Mouse (Mus musculus) cortical plate, adult 2 months (tissue): Measurements from ENCODE around the gene Mxi1.

Experiments used
- CTCF ChIP-seq: fragments of 200-500 bp; IDR thresholded peaks from 2 replicates; pipeline ENCODE4 v1.5.1; 2011; ENCODE audit warnings: mild to moderate bottlenecking, control low read depth, low read length; ENCODE audit not compliant: insufficient read depth; ENCODE audit errors: extremely low read depth
- POLR2A ChIP-seq: fragments of 200-500 bp; IDR thresholded peaks from 2 replicates; pipeline ENCODE4 v1.6.1; 2011; ENCODE audit warnings: mild to moderate bottlenecking, low read length, control low read depth; ENCODE audit not compliant: insufficient read depth; ENCODE audit errors: extremely low read depth

GRCm38 (mm10) chr19:53284268-53285208 lies 25.8 kb upstream of the Mxi1 start:
- no peak for TF ChIP-seq CTCF
- no peak for TF ChIP-seq POLR2A
